Mouse (Mus musculus) kidney, adult 9 months (tissue): ENCODE measurements at regions not wholly inside any gene's neighbourhood (a gene's known extent, or its start where the extent isn't known, plus 50 kb on each side); places are given as distances from the start of the nearest gene placed in this dataset.
"Not testable (repeated sequence)": the region's sequence is repeated elsewhere in the genome, so short reads cannot be mapped to it uniquely, and the experiment has no call there.

Experiments
- DNase-seq: peaks from one replicate; pipeline ENCODE4 v3.0.0; 2022

GRCm38 (mm10) chr14:58317640-58318039, 247.3 kb downstream of the Fgf9 start:
- DNase-seq: no peak

GRCm38 (mm10) chr14:58317231-58317630, 246.9 kb downstream of the Fgf9 start:
- DNase-seq: peak; percentile 11

- DNase-seq: no peak
Measured at GRCm38 (mm10) chr14:58307695-58308094, 237.3 kb downstream of the Fgf9 start.

GRCm38 (mm10) chr14:58306832-58307521, 236.6 kb downstream of the Fgf9 start:
- DNase-seq: no peak

- peak; percentile 4 for DNase-seq
Measured at GRCm38 (mm10) chr14:58300411-58300887, 230.1 kb downstream of the Fgf9 start.

GRCm38 (mm10) chr14:58286007-58286525, 215.7 kb downstream of the Fgf9 start:
- DNase-seq: no peak

- peak; percentile 43 for DNase-seq
Measured at GRCm38 (mm10) chr14:58282708-58283290, 212.5 kb downstream of the Fgf9 start.

- no peak for DNase-seq
Measured at GRCm38 (mm10) chr14:58282264-58282663, 211.9 kb downstream of the Fgf9 start.

GRCm38 (mm10) chr14:58274440-58274839, 204.1 kb downstream of the Fgf9 start:
- not testable (repeated sequence) for DNase-seq

GRCm38 (mm10) chr14:58273693-58274419, 203.5 kb downstream of the Fgf9 start:
- peak; percentile 25 for DNase-seq

- DNase-seq: no peak
Measured at GRCm38 (mm10) chr14:58265373-58265772, 195.0 kb downstream of the Fgf9 start.

- no peak for DNase-seq
Measured at GRCm38 (mm10) chr14:58264401-58264800, 194.1 kb downstream of the Fgf9 start.

- peak; percentile 74 for DNase-seq
Measured at GRCm38 (mm10) chr14:58253369-58253968, 183.1 kb downstream of the Fgf9 start.

- no peak for DNase-seq
Measured at GRCm38 (mm10) chr14:58225869-58226268, 155.5 kb downstream of the Fgf9 start.

- DNase-seq: no peak
Measured at GRCm38 (mm10) chr14:58224419-58224818, 154.1 kb downstream of the Fgf9 start.

- DNase-seq: peak; percentile 59
Measured at GRCm38 (mm10) chr14:58208401-58208800, 138.1 kb downstream of the Fgf9 start.

- DNase-seq: no peak
Measured at GRCm38 (mm10) chr14:58202607-58203295, 132.4 kb downstream of the Fgf9 start.

GRCm38 (mm10) chr14:58189948-58190347, 119.6 kb downstream of the Fgf9 start:
- no peak for DNase-seq

- no peak for DNase-seq
Measured at GRCm38 (mm10) chr14:58182869-58183268, 112.5 kb downstream of the Fgf9 start.

GRCm38 (mm10) chr14:58180724-58181123, 110.4 kb downstream of the Fgf9 start:
- DNase-seq: no peak

- peak; percentile 46 for DNase-seq
Measured at GRCm38 (mm10) chr14:58175651-58176363, 105.5 kb downstream of the Fgf9 start.

- DNase-seq: no peak
Measured at GRCm38 (mm10) chr14:58174512-58174911, 104.2 kb downstream of the Fgf9 start.
